ENCODE assay signal across 14 mouse cellular contexts in genomic region chr1:155737809-155738383, GRCm38 (mm10). TPM values are rescaled to one million over a fixed set of nuclear protein-coding genes. Genes with fewer than 3 reads are reported as not detected.
DNase-seq lines count a peak whose midpoint lies in the region; ATAC-seq and TF ChIP-seq lines count a peak whose summit lies in the region.
"Had no signal": no experiment of that assay in that cellular context is flagged by ENCODE, and none has a peak within 500 bp of the region (broad histone marks: within the 10 kb centered on the region; RNA-seq: fewer than 3 reads in every experiment).

No protein-coding gene starts in this region.

- H3K36me3 ChIP-seq in heart, embryonic 10.5 days, result no peaks in the 10 kb centered on the region
- no peaks in the 10 kb centered on the region for H3K36me3 ChIP-seq in kidney, embryonic 16.5 days (ENCODE audit: insufficient read depth, low read length)
- H3K36me3 ChIP-seq in neural tube, embryonic 11.5 days (ENCODE audit: control insufficient read depth, insufficient read depth, low read length), result no peaks in the 10 kb centered on the region
- H3K36me3 ChIP-seq: hindbrain, embryonic 15.5 days; lung, embryonic 15.5 days; midbrain, embryonic 15.5 days had no signal

- H3K4me2 ChIP-seq in kidney, embryonic 16.5 days (replicated peaks; ENCODE audit: low read depth, low read length), result no peak overlapping the region
- peak overlapping the region; percentile 8; the same call in 1 of the 2 replicates for H3K4me2 ChIP-seq in neural tube, embryonic 11.5 days (ENCODE audit: low read depth)
- H3K4me2 ChIP-seq: hindbrain, embryonic 15.5 days; lung, embryonic 15.5 days; midbrain, embryonic 15.5 days had no signal

- peaks cover 100% of the 10 kb centered on the region for H3K27me3 ChIP-seq in heart, embryonic 10.5 days (ENCODE audit: insufficient read depth, poor library complexity, severe bottlenecking)
- H3K27me3 ChIP-seq in kidney, embryonic 16.5 days (ENCODE audit: insufficient read depth, low read length), result peaks cover 95% of the 10 kb centered on the region
- peaks cover 100% of the 10 kb centered on the region for H3K27me3 ChIP-seq in neural tube, embryonic 11.5 days (ENCODE audit: control insufficient read depth, insufficient read depth, low read length)

- no peak for TF ChIP-seq POLR2A in lung, adult 2 months (IDR thresholded peaks at IDR 0.05; ENCODE audit: borderline replicate concordance, extremely low read depth, low read depth, low read length)

- DNase-seq in heart, embryonic 10.5 days (ENCODE audit: low spot score), result no peak
- no peak for DNase-seq in heart, postnatal 10 days
- DNase-seq in kidney, postnatal 10 days, result no peak
- peak; percentile 28 for DNase-seq in neural tube, embryonic 11.5 days (ENCODE audit: low spot score)
- DNase-seq in layer of hippocampus, adult 18-20 months (ENCODE audit: low spot score in 2 of 2), result no peak
- DNase-seq in lung, adult 2 months, result no peak
- DNase-seq: thymus, postnatal 36 days had no signal

- H3K9ac ChIP-seq in kidney, embryonic 16.5 days (replicated peaks; ENCODE audit: low read length), result no peak overlapping the region
- H3K9ac ChIP-seq in neural tube, embryonic 11.5 days (ENCODE audit: low read length), result peak overlapping the region; percentile 10; the same call in 1 of the 2 replicates
- H3K9ac ChIP-seq: hindbrain, embryonic 15.5 days; lung, embryonic 15.5 days; midbrain, embryonic 15.5 days had no signal

- intact Hi-C loops in heart, postnatal 10 days (cut with DNase I), result no loop called here

- H3K27ac ChIP-seq in heart, embryonic 10.5 days, result no peak overlapping the region
- H3K27ac ChIP-seq in kidney, embryonic 16.5 days (ENCODE audit: low read length), result no peak overlapping the region
- no peak overlapping the region for H3K27ac ChIP-seq in neural tube, embryonic 11.5 days (ENCODE audit: low read depth, low read length)
- H3K27ac ChIP-seq: hindbrain, embryonic 15.5 days; lung, embryonic 15.5 days; midbrain, embryonic 15.5 days had no signal

- WGBS in heart, embryonic 10.5 days, result under 1% methylated on average over 25 of the region's 25 CpGs
- WGBS in kidney, embryonic 16.5 days, result under 1% methylated on average over 25 of the region's 25 CpGs
- under 1% methylated on average over 25 of the region's 25 CpGs for WGBS in neural tube, embryonic 11.5 days
- WGBS in lung, adult 2 months, result 2% methylated on average over 25 of the region's 25 CpGs

- TF ChIP-seq CTCF in lung, adult 2 months (IDR thresholded peaks at IDR 0.05; ENCODE audit: insufficient read depth, low read length), result no peak

- ATAC-seq in kidney, embryonic 16.5 days (ENCODE audit: low FRiP score, low TSS enrichment), result no peak
- peak; percentile 44 for ATAC-seq in granulocyte monocyte progenitor cell, adult 5-6 weeks (replicated peaks; ENCODE audit: poor library complexity, severe bottlenecking)
- ATAC-seq in neural tube, embryonic 11.5 days (ENCODE audit: insufficient read depth, low FRiP score, low TSS enrichment), result no peak
- ATAC-seq: midbrain, embryonic 15.5 days had no signal

- no peaks in the 10 kb centered on the region for H3K9me3 ChIP-seq in heart, embryonic 10.5 days
- no peaks in the 10 kb centered on the region for H3K9me3 ChIP-seq in kidney, embryonic 16.5 days (ENCODE audit: low read length)
- H3K9me3 ChIP-seq in neural tube, embryonic 11.5 days (ENCODE audit: control insufficient read depth, low read length), result no peaks in the 10 kb centered on the region
- H3K9me3 ChIP-seq: hindbrain, embryonic 15.5 days; lung, embryonic 15.5 days; midbrain, embryonic 15.5 days had no signal

- peak overlapping the region; percentile 27 for H3K4me3 ChIP-seq in heart, embryonic 10.5 days
- H3K4me3 ChIP-seq in kidney, embryonic 16.5 days (ENCODE audit: low read length), result peak overlapping the region; percentile 5; the same call in 1 of the 2 replicates
- no peak overlapping the region for H3K4me3 ChIP-seq in neural tube, embryonic 11.5 days (ENCODE audit: low read depth, low read length)
- no peak overlapping the region for H3K4me3 ChIP-seq in lung, adult 2 months (replicated peaks; ENCODE audit: extremely low read depth, low read depth, low read length)
- H3K4me3 ChIP-seq: lung, embryonic 15.5 days; midbrain, embryonic 15.5 days had no signal

- peaks cover 38% of the 10 kb centered on the region for H3K4me1 ChIP-seq in heart, embryonic 10.5 days
- H3K4me1 ChIP-seq in kidney, embryonic 16.5 days (ENCODE audit: insufficient read depth, low read length), result peaks cover 26% of the 10 kb centered on the region
- peaks cover 14% of the 10 kb centered on the region for H3K4me1 ChIP-seq in neural tube, embryonic 11.5 days (ENCODE audit: control insufficient read depth, insufficient read depth, low read length)
- peaks cover 7% of the 10 kb centered on the region; the same call in 1 of the 2 replicates for H3K4me1 ChIP-seq in lung, adult 2 months (ENCODE audit: control insufficient read depth, insufficient read depth, low read length)

RNA-seq across cellular contexts. Expression of gene Lhx4, which starts 13.6 kb away (rescaled TPM):
- 0.06 TPM in 1 of 2 replicates, not detected in the other for polyA plus RNA-seq in heart, embryonic 10.5 days (2016; fragmentation: Nextera tagmentation; extraction: Ambion mirVana)
- not detected for total RNA-seq in heart, postnatal 10 days (2021)
- polyA plus RNA-seq in kidney, embryonic 16.5 days (2015; fragmentation: Nextera tagmentation; extraction: Ambion mirVana), result not detected in 2 replicates
- not detected in 2 replicates for total RNA-seq in granulocyte monocyte progenitor cell, adult 5-6 weeks (2014; fragmentation: Nextera tagmentation)
- not detected in 2 replicates for total RNA-seq in granulocyte monocyte progenitor cell, adult 5-6 weeks (2017)
- polyA plus RNA-seq in neural tube, embryonic 11.5 days (2014; fragmentation: Nextera tagmentation; extraction: Ambion mirVana), result 10.6 and 13.9 TPM in 2 replicates
- not detected for total RNA-seq in layer of hippocampus, adult 18-20 months (2021)
- not detected in 2 replicates for polyA plus RNA-seq in lung, adult 2 months (2012; rRNA removed)
- total RNA-seq: left cerebral cortex, postnatal 14 days had no signal
- polyA plus RNA-seq: large intestine, adult 2 months; lung, embryonic 15.5 days had no signal

Comparison
In these comparisons a context has a peak if more than half of its experiments do, and no peak if none do; other contexts are left out.
1. H3K4me3 ChIP-seq: peak in heart, embryonic 10.5 days (single experiment) and kidney, embryonic 16.5 days (single experiment); none in neural tube, embryonic 11.5 days (single experiment) and lung, adult 2 months (single experiment).
2. RNA of gene Lhx4, which starts 13.6 kb away (polyA plus RNA-seq): 10.6 to 13.9 TPM in neural tube, embryonic 11.5 days; 0.06 TPM in heart, embryonic 10.5 days, not detected in kidney, embryonic 16.5 days and not detected in lung, adult 2 months; every median in the first group is over 10 times any median in the second.